Mouse (Mus musculus): ENCODE measurements around the gene Zkscan5.
A peak's percentile ranks its signal among the peaks of the same experiment; 100 is the strongest.

- TF ChIP-seq POLR2A (IDR thresholded peaks at IDR 0.05; ENCODE audit: extremely low read depth, insufficient read depth, low read length) (no peak), CTCF (IDR thresholded peaks at IDR 0.05; ENCODE audit: low read depth, low read length) (peak; percentile 43)
Observed at GRCm38 (mm10) chr5:145214679-145215078, 10.3 kb downstream of the Zkscan5 start.
